Mouse (Mus musculus): Measurements from ENCODE around the gene Gm17267. TPM values are rescaled to one million over a fixed set of nuclear protein-coding genes. Genes with fewer than 3 reads are reported as not detected.
"Not testable (repeated sequence)": the region's sequence is repeated elsewhere in the genome, so short reads cannot be mapped to it uniquely, and the experiment has no call there.

Gm17267 gene
- total RNA-seq (2014; rRNA removed; ENCODE audit: low replicate concordance) (not detected in 2 replicates), polyA plus RNA-seq (2015; fragmentation: Nextera tagmentation; extraction: Ambion mirVana) (not detected in 2 replicates)

GRCm38 (mm10) chrX:126017257-126017656, at the start of gene Gm17267:
Gene Gm17267 (plus strand): TSS chrX:126017557.
- not testable (repeated sequence) for H3K27me3 ChIP-seq (ENCODE audit: control insufficient read depth, insufficient read depth, low read length); ATAC-seq (ENCODE audit: insufficient read depth, low read depth); H3K27ac ChIP-seq (ENCODE audit: low read depth); H3K4me2 ChIP-seq (ENCODE audit: low read depth, low read length); H3K9ac ChIP-seq (replicated peaks; ENCODE audit: low read depth, low read length); H3K4me1 ChIP-seq (ENCODE audit: control insufficient read depth, insufficient read depth); H3K36me3 ChIP-seq (replicated peaks; ENCODE audit: control insufficient read depth, insufficient read depth, low read length); DNase-seq (ENCODE audit: low spot score); H3K4me3 ChIP-seq (ENCODE audit: low read depth, low read length); H3K9me3 ChIP-seq (replicated peaks; ENCODE audit: control insufficient read depth, low read length)
- WGBS, result no CpG with 5 or more reads among the region's 4 CpGs

Measured in heart, postnatal 0 days (tissue).